Mouse (Mus musculus): Measurements from ENCODE around the gene Pdpn. TPM values are rescaled to one million over a fixed set of nuclear protein-coding genes. Genes with fewer than 3 reads are reported as not detected.

Pdpn gene
- polyA plus RNA-seq, 1 experiment: 102 TPM

- Histone ChIP-seq H3K27me3 (ENCODE audit: control insufficient read depth, insufficient read depth, insufficient read length) (no peaks in the 10 kb centered on the region), H3K79me2 (ENCODE audit: control insufficient read depth, insufficient read depth) (no peaks in the 10 kb centered on the region), H3K36me3 (ENCODE audit: control insufficient read depth, insufficient read depth) (no peaks in the 10 kb centered on the region), H3ac (ENCODE audit: control insufficient read depth, insufficient read length) (no peak overlapping the region), H3K4me3 (no peak overlapping the region), H3K4me2 (ENCODE audit: low read depth) (no peak overlapping the region)
- no peak for TF ChIP-seq MAX (IDR thresholded peaks at IDR 0.05; ENCODE audit: low read depth)
- no peak for TF ChIP-seq REST (IDR thresholded peaks at IDR 0.05; ENCODE audit: insufficient read depth, insufficient read length)
- no peak for TF ChIP-seq USF1 (IDR thresholded peaks at IDR 0.05; ENCODE audit: low read depth)
- TF ChIP-seq E2F4 (IDR thresholded peaks at IDR 0.05; ENCODE audit: insufficient read depth): no peak
- TF ChIP-seq MYOG (IDR thresholded peaks at IDR 0.05; ENCODE audit: control insufficient read depth in 1 of 3, insufficient read depth in 1 of 3, insufficient read length in 2 of 3, low read depth in 2 of 3): no peak
- TF ChIP-seq POLR2A (IDR thresholded peaks at IDR 0.05; ENCODE audit: insufficient read length, low read depth): no peak
Measured at GRCm38 (mm10) chr4:143253356-143253755, 46.0 kb downstream of the Pdpn start.

- Histone ChIP-seq H3ac (ENCODE audit: control insufficient read depth, insufficient read length) (no peak overlapping the region), H3K27me3 (ENCODE audit: control insufficient read depth, insufficient read depth, insufficient read length) (no peaks in the 10 kb centered on the region), H3K36me3 (ENCODE audit: control insufficient read depth, insufficient read depth) (no peaks in the 10 kb centered on the region), H3K4me2 (ENCODE audit: low read depth) (no peak overlapping the region), H3K79me2 (ENCODE audit: control insufficient read depth, insufficient read depth) (no peaks in the 10 kb centered on the region), H3K4me3 (no peak overlapping the region)
- TF ChIP-seq POLR2A (IDR thresholded peaks at IDR 0.05; ENCODE audit: insufficient read length, low read depth) (no peak), TCF12 (IDR thresholded peaks at IDR 0.05; ENCODE audit: insufficient read depth, poor library complexity, severe bottlenecking) (no peak), MAX (IDR thresholded peaks at IDR 0.05; ENCODE audit: low read depth) (no peak), POLR2AphosphoS2 (IDR thresholded peaks at IDR 0.05; ENCODE audit: insufficient read length, low read depth) (no peak), SRF (IDR thresholded peaks at IDR 0.05; ENCODE audit: control insufficient read depth, insufficient read length, low read depth) (no peak), REST (IDR thresholded peaks at IDR 0.05; ENCODE audit: insufficient read depth, insufficient read length) (no peak), MYOG (IDR thresholded peaks at IDR 0.05; ENCODE audit: control insufficient read depth in 1 of 3, insufficient read depth in 1 of 3, insufficient read length in 2 of 3, low read depth in 2 of 3) (no peak), MYOD1 (IDR thresholded peaks at IDR 0.05; ENCODE audit: control insufficient read depth in 1 of 3, insufficient read length in 2 of 3, low read depth in 2 of 3) (no peak), TCF3 (IDR thresholded peaks at IDR 0.05; ENCODE audit: insufficient read length, low read depth) (no peak), E2F4 (IDR thresholded peaks at IDR 0.05; ENCODE audit: insufficient read depth) (no peak), CEBPB (IDR thresholded peaks at IDR 0.05; ENCODE audit: insufficient read depth, poor library complexity, severe bottlenecking) (no peak)
Measured at GRCm38 (mm10) chr4:143248050-143248449, 51.3 kb downstream of the Pdpn start.

- H3K79me2 ChIP-seq (ENCODE audit: control insufficient read depth, insufficient read depth): no peaks in the 10 kb centered on the region
- no peak overlapping the region for H3K4me2 ChIP-seq (ENCODE audit: low read depth)
- TF ChIP-seq E2F4 (IDR thresholded peaks at IDR 0.05; ENCODE audit: insufficient read depth) (no peak), MYOD1 (IDR thresholded peaks at IDR 0.05; ENCODE audit: control insufficient read depth in 1 of 3, insufficient read length in 2 of 3, low read depth in 2 of 3) (no peak), MAX (IDR thresholded peaks at IDR 0.05; ENCODE audit: low read depth) (no peak), SRF (IDR thresholded peaks at IDR 0.05; ENCODE audit: control insufficient read depth, insufficient read length, low read depth) (no peak), POLR2A (IDR thresholded peaks at IDR 0.05; ENCODE audit: insufficient read length, low read depth) (no peak), POLR2AphosphoS2 (IDR thresholded peaks at IDR 0.05; ENCODE audit: insufficient read length, low read depth) (no peak), CEBPB (IDR thresholded peaks at IDR 0.05; ENCODE audit: insufficient read depth, poor library complexity, severe bottlenecking) (no peak), USF1 (IDR thresholded peaks at IDR 0.05; ENCODE audit: low read depth) (no peak), MYOG (IDR thresholded peaks at IDR 0.05; ENCODE audit: control insufficient read depth in 1 of 3, insufficient read depth in 1 of 3, insufficient read length in 2 of 3, low read depth in 2 of 3) (no peak), REST (IDR thresholded peaks at IDR 0.05; ENCODE audit: insufficient read depth, insufficient read length) (no peak), TCF3 (IDR thresholded peaks at IDR 0.05; ENCODE audit: insufficient read length, low read depth) (no peak), TCF12 (IDR thresholded peaks at IDR 0.05; ENCODE audit: insufficient read depth, poor library complexity, severe bottlenecking) (no peak)
Measured at GRCm38 (mm10) chr4:143241294-143241693, 58.1 kb downstream of the Pdpn start.

GRCm38 (mm10) chr4:143239615-143240201 is 59.7 kb downstream of the Pdpn start:
- no peak overlapping the region for H3K4me3 ChIP-seq
- H3K27me3 ChIP-seq (ENCODE audit: control insufficient read depth, insufficient read depth, insufficient read length): no peaks in the 10 kb centered on the region
- no peak overlapping the region for H3K4me2 ChIP-seq (ENCODE audit: low read depth)
- H3ac ChIP-seq (ENCODE audit: control insufficient read depth, insufficient read length): no peak overlapping the region
- no peaks in the 10 kb centered on the region for H3K36me3 ChIP-seq (ENCODE audit: control insufficient read depth, insufficient read depth)
- TF ChIP-seq E2F4 (IDR thresholded peaks at IDR 0.05; ENCODE audit: insufficient read depth) (no peak), REST (IDR thresholded peaks at IDR 0.05; ENCODE audit: insufficient read depth, insufficient read length) (no peak), MAX (IDR thresholded peaks at IDR 0.05; ENCODE audit: low read depth) (no peak), USF1 (IDR thresholded peaks at IDR 0.05; ENCODE audit: low read depth) (no peak), POLR2A (IDR thresholded peaks at IDR 0.05; ENCODE audit: insufficient read length, low read depth) (no peak)
- H3K79me2 ChIP-seq (ENCODE audit: control insufficient read depth, insufficient read depth): no peaks in the 10 kb centered on the region

More at GRCm38 (mm10) chr4:143241294-143241693, 58.1 kb downstream of the Pdpn start:
- Histone ChIP-seq H3ac (ENCODE audit: control insufficient read depth, insufficient read length) (no peak overlapping the region), H3K36me3 (ENCODE audit: control insufficient read depth, insufficient read depth) (no peaks in the 10 kb centered on the region), H3K4me3 (no peak overlapping the region), H3K27me3 (ENCODE audit: control insufficient read depth, insufficient read depth, insufficient read length) (no peaks in the 10 kb centered on the region)

GRCm38 (mm10) chr4:143239117-143239516 is 60.2 kb downstream of the Pdpn start:
- Histone ChIP-seq H3K27me3 (ENCODE audit: control insufficient read depth, insufficient read depth, insufficient read length) (no peaks in the 10 kb centered on the region), H3K79me2 (ENCODE audit: control insufficient read depth, insufficient read depth) (no peaks in the 10 kb centered on the region), H3K4me2 (ENCODE audit: low read depth) (no peak overlapping the region), H3K36me3 (ENCODE audit: control insufficient read depth, insufficient read depth) (no peaks in the 10 kb centered on the region), H3K4me3 (no peak overlapping the region), H3ac (ENCODE audit: control insufficient read depth, insufficient read length) (no peak overlapping the region)
- no peak for TF ChIP-seq MAX (IDR thresholded peaks at IDR 0.05; ENCODE audit: low read depth)
- no peak for TF ChIP-seq MYOD1 (IDR thresholded peaks at IDR 0.05; ENCODE audit: control insufficient read depth in 1 of 3, insufficient read length in 2 of 3, low read depth in 2 of 3)
- no peak for TF ChIP-seq REST (IDR thresholded peaks at IDR 0.05; ENCODE audit: insufficient read depth, insufficient read length)
- no peak for TF ChIP-seq TCF3 (IDR thresholded peaks at IDR 0.05; ENCODE audit: insufficient read length, low read depth)
- TF ChIP-seq E2F4 (IDR thresholded peaks at IDR 0.05; ENCODE audit: insufficient read depth): no peak
- TF ChIP-seq TCF12 (IDR thresholded peaks at IDR 0.05; ENCODE audit: insufficient read depth, poor library complexity, severe bottlenecking): no peak
- TF ChIP-seq SRF (IDR thresholded peaks at IDR 0.05; ENCODE audit: control insufficient read depth, insufficient read length, low read depth): no peak
